Mouse (Mus musculus): ENCODE results near the gene Sufu. TPM values are rescaled to one million over a fixed set of nuclear protein-coding genes. Genes with fewer than 3 reads are reported as not detected.

The Sufu gene
- total RNA-seq, 4 experiments from 2014 or later = 21.6 to 37.0 (median 26.7) TPM

DNA sequence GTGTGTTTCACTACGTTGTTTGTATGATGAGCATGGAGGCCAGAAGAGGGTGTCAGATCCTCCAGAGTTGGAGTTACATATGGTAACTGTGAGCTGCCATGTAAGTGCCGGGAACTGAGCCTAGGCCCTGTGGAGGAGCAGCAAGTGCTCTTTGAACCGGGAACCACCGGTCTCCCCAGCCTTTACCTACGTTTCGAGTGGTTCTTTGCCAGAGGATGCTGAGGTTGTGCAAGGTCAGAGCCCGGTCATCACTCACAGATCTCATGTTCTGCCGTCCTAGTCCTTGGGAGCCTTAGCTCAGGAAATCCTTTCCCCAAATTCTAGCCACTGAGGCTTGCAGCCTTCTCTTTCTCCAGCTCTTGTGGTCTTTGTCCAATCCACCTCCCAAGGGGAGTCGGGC, 37.5 kb downstream of the Sufu start:
- DNase-seq = no peak

DNA sequence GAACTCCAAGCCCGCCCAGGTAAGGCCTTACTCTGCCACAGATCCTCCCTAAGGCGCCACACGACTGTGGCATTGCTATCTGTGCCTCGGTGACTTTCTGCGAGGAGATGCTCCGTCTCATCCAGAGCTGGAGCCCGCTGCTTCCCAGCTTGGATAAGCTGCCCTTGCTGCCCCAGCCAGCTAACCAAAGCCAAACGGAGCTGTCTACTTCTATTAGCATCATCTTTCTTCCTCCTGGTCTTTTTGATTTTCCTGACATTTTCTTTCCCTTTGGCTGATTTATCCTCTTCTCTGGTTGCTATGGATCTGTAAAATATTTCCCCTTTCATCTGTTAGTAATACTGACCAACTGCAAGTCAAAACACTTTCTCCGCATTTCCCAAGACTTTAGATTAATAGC, 37.9 kb downstream of the Sufu start:
- no peak for DNase-seq

- DNase-seq = no peak
Measured at GRCm38 (mm10) chr19:46435492-46435891, 38.8 kb downstream of the Sufu start.

DNA sequence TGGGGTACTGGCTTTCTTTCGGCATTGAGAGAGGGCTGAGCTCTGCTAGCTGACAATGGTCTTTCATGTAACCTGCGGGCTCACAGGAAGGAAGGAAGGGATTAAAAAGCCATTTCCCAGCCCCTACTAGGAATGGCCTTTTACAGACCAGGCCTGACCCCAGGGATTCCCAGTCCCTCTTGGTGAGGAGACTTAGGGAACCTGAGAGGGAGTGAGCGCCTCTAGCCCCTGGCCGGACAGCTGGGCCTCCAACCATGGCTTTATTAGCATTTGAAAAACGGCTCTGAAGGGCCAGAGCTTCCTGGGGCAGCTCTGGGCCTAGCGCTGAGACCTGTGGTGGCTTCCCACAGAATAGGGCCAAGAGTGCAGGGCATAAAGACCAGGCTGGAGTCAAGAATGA, 46.8 kb downstream of the Sufu start:
- no peak for DNase-seq

GRCm38 (mm10) chr19:46444209-46444608, 47.5 kb downstream of the Sufu start:
- DNase-seq = peak; percentile 66

DNA sequence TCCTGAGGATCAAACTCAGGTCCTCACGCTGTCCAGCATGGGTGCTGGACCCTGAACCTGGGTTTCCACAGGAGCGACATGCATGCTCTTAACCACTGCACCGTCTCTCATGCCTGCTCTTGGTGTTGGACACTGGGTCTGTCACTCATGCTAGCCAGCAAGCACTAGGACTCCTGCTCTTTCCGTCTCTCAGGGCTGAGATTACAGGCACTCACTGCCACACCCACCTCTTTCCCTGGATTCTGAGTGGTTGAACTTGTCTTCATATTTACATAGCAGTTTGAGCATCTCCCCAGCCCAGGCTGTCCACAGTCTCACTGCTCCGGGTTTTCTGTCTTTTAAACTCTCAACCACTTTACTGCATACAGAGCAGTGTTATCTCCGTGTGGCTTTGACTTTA, 48.9 kb downstream of the Sufu start:
- DNase-seq = no peak

- no peak for DNase-seq
Measured at GRCm38 (mm10) chr19:46446436-46447020, 49.8 kb downstream of the Sufu start.

GRCm38 (mm10) chr19:46447110-46447509, 50.4 kb downstream of the Sufu start:
- no peak for DNase-seq

GRCm38 (mm10) chr19:46447911-46448310, 51.2 kb downstream of the Sufu start:
- DNase-seq = no peak

DNA sequence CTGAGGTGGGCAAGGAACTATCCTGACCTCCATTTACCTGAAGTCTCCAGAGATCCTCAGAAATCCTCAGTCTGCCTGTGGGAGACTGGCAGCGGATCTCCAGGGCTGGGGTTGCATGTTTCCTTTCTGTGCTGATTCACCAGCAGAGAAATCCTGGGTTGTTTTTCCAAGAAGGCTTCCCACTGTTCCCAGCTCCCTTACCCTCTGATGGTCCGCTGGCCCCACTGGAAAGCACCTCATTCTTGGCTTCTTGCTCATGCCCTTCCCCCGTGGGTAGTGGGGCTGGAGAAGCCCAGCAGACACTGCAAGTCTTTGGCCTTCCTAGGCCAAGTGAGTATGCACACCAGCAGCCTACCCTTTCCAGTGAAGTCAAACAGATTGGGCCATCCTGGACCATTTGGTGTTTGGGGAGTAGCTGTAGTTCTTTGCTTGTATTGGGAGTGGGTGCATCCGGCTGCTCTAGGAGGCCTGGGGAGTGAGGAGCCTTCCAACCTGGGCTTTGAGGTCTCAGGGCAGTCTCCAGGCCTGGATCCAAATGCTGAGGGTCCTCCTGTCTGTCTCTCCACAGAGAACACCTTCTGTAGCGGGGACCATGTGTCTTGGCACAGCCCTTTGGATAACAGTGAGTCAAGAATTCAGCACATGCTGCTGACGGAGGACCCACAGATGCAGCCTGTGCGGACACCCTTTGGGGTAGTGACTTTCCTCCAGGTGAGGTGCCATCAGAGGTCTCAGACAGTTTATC, 52.7 kb downstream of the Sufu start:
- DNase-seq = no peak

DNA sequence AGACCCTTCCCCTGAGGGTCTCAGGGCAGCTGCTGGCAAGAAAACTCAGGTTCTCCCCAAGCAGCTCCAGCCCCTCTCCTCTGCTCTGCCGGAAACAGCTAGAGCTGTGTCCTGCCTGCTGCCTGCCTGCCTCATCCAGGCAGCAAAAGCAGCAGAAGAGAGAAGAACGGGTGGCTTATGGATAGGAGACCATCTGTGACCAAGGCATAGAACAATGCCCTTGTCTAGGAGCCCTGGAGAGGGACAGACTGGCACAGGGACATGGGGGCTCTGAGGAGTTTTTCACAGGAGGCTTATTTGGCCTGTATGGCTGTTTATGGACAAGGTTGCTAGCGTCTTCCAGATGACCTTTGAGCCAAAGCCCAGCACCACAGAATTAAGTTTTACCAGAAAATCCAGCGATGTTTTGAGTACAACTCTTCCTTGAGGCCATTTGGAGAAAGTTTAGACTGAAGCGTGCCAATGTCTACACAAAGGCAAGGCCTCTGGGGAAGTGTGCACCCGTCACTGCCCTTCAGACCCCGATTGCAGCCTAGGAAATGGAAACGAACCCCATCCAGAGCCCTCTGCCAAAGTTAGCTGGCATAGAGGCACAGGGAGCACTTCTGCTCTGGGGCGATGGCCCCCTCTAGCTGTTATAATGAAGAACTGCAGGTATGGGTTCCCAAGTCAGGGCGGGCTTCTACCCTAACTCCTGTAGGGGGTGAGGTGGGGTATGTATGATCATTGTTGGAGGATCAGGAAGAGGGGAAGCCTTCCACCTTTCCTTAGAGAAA, 55.5 kb downstream of the Sufu start:
- DNase-seq = no peak

- no peak for DNase-seq
Measured at GRCm38 (mm10) chr19:46452916-46453315, 56.2 kb downstream of the Sufu start.

GRCm38 (mm10) chr19:46454126-46454880, 57.6 kb downstream of the Sufu start:
- no peak for DNase-seq

DNA sequence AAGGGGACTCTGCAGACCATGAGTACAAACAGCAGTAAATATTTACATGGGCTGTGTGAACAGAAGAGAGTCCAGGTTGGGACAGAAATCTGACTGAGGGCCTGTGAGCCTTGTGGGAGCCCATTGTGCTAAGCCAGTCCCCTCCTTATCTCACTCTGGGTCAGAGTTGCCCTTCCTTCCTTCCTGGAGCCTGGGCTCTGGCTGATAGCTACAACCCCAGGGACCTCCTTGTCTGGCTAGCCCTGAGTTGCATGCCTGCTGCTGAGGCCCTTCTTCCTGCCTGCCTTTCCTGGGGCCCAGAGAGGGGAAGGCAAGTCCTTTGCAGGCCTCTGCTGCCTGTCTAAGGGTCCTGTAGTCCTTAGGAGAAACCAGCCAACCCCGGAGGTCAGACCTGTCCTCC, 58.3 kb downstream of the Sufu start:
- no peak for DNase-seq

GRCm38 (mm10) chr19:46455556-46455955, 58.9 kb downstream of the Sufu start:
- DNase-seq = no peak

DNA sequence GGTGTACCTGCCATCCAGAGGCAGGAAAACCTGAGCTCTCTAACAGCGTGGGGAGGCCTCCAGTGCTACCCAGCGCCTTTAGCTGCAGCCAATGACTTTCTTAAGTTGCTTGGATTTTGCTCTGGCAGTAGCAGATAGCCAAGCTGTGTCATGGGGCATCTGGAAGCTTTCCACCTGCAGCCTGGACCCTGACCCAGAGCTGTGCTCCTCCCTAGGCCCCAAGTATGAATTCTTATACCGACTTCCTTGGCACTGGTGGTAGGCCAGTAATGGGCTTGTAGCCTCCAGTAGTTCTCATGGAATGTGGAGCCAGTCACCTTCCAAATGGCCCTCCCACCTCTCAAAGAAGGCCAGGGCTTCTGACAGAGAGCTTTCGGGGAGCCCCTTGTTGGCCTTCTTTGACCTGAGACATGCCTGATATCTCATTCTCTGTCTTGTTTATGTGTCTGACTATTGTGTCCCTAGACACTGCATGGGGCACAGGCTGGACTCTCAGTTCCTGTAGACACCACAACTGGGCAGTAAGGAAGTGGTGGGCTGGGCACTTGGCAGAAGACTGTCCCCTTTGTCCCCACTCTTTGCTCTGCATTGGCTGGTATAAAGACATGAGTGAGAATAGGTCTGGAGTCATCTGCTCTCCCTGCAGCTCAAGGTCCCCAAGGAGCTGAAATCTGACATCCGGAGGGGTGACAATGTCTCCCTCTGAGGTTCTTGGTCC, 59.5 kb downstream of the Sufu start:
- no peak for DNase-seq

DNA sequence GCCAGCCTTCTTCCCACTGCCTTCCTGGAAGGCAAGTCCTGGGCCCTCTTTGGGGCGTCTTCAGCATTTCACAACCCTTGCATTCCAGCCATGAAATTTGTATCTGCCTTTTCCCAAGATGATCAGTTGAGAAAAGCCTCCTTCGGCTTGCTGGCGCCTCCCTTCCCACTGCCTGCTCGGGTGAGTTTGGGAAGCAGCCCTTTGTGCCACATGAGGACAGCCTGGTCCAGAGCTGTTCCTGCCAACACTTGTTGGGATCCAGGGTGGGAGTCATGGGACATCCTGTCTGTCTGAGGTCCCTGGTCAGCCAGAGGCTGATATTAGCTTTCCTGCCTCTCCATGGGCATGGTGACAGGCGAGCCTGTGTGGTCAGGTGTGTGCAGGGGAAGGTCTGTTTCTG, 61.1 kb downstream of the Sufu start:
- DNase-seq = no peak

- peak; percentile 71 for DNase-seq
Measured at GRCm38 (mm10) chr19:46459256-46459655, 62.6 kb downstream of the Sufu start.

DNA sequence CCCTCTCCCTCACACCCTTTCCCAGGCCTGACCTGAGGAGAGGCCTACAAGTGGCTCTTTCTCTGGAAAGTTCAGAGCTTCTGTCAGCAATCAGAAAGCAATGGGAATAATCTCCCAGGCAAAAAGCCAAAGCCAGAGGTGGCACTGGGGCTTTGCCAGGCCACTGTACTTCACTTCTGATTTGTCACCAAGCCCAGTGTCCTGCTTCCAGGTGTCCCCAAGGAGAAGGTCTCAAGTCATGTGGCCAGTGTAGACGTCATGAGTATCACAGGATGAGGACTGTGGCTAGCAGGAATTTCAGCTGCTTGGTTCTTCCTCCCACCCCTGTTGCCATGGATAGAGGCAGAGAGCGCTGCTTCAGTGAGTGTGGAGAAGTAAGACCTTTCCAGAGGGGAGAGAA, 63.2 kb downstream of the Sufu start:
- no peak for DNase-seq

DNA sequence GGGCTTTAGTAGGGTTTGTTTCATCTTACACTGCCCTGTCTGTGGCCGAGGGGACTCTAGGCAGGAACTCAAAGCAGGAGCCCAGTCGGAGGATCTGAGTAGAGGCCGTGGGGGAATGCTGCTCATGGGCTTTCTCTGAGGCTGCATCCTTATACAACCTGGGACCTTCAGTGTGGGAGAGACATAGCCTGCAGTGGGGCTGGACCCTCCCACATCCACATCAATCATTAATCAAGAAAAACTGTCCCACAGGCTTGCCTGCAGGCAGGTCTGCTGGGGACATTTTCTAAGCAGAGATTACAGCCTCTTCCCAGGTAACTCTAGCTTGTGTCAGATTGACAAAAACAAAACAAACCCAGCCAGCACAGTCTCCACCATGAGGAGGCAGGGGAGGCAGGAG, 65.9 kb downstream of the Sufu start:
- no peak for DNase-seq

- DNase-seq = no peak
Measured at GRCm38 (mm10) chr19:46463446-46463845, 66.8 kb downstream of the Sufu start.

DNA sequence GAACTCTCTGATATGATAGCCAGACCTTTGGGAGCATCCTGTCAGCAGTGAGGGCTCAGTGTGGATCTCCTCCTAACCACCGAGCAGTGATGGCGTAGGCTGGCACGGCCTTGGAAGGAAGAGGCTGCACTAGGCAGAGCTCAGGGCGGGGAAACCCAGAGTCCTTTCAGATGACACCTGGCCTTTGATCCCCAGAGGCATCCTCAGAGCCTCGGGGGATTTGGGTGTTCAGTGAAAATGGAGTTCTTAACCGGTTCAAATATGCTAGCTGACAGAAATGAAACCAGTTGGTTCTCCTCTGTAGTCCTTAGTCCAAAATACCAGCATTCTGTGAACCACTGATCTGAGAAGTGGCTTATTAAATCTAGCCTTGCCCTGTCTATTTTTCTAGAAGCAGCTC, 69.5 kb downstream of the Sufu start:
- no peak for DNase-seq

Measured in adrenal gland, adult 8-10 months (tissue).